Mouse (Mus musculus) adrenal gland, adult 10 weeks (tissue): Measurements from ENCODE around the gene Olfr527. TPM values are rescaled to one million over a fixed set of nuclear protein-coding genes. Genes with fewer than 3 reads are reported as not detected.

Experiments
- polyA plus RNA-seq: library from polyadenylated mRNA; stranded (reverse); fragments of 350-450 nt; fragmentation: Illumina TruSeq; extraction: RNeasy Lipid Tissue Mini Kit (QIAGEN cat#74804); gene quantifications from one replicate; pipeline ENCODE4 v1.2.3, GENCODE M21; 2014; ENCODE audit warnings: low read depth, low replicate concordance

The Olfr527 gene
- not detected for polyA plus RNA-seq

DNA sequence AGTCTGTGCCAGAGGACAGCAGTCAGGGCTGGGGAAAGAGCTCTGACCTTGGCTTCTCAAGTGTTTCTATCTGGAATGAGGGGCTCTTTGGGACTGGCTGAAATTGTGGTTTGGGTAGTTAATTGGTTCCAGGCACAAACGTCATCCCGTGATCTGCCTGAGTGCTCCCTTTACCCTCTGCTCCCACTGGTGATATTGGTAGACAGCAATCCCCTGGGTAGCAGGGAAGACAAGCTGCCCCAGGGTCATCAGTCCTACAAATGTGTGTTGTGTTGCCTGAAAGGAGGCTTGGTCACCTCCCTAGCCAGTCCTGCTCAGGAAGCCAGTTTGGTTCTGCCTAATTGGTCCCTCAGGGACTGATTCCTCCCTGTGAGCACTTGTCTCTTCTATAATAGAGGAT, at the start of gene Olfr527:
Gene Olfr527 (plus strand): TSS at position 301 of the 400 bp plus-strand sequence.

DNA sequence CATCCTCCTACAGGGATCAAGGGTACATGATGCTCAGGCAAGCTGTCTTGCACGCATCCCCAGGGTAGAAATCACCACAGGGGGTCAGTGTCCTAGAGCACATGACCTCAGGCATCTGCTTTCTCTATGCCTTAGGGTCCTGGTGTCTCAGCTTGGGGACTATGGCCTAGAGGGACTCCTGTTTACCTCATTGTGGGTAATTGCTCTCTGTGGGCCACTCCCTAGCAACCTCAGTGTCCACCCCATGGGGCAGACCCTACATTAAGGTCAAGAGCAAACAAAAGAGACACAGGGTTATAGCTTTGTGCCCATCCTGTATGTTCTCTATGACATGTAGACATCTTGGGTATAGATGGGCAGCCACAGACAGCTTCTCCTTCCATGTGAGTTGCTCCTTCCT, 13.3 kb upstream of the Olfr527 start, which contains the start of gene Olfr525:
Gene Olfr525 (plus strand): TSS at position 301 of the 400 bp plus-strand sequence.

DNA sequence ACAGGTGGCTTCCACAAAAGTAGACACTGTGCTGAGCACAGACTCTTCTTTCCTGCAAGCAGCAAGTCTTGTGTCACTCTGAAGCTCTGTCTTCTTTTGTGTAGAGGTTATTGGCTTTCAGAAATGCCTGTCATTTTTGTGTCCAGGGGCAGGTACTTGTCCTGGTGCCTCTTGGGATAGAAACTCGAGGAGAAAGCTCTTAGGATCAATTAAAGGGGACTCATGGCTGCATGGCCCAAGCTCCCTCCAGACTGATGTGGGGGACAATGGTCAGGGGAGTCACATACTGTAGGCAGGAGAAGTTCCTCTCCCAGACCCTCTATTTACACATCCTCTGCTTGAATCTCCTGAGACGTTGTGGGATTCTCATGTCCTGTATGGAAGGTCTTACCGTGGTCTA, 27.8 kb downstream of the Olfr527 start, which contains the start of gene Olfr60:
Gene Olfr60 (minus strand): TSS at position 101 of the 400 bp plus-strand sequence.

DNA sequence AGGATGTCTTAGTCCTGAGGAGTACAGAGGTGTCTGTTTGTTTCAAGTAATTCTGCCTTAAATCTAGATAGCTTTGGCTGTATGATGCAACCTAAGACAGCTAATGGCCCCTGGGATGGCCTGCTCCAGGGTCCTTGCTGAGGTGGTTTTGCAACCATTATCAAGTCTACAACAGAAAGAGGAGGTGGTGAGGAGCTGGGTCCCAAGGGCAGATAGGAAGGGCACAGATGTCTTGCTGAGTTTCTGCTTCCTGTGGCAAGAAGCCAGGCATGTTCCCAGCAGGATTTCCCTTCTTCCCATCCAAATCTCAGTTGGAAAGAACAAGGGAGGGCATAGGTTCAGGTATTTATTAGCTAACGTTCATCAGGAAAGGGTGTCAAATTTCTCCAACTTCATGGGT, 42.4 kb downstream of the Olfr527 start, which contains the start of gene Olfr530:
Gene Olfr530 (minus strand): TSS at position 101 of the 400 bp plus-strand sequence.

Other genes with a start within 250 kb of the Olfr527 start
- gene Prap1, start 240.6 kb upstream of the Olfr527 start, polyA plus RNA-seq = not detected
- gene Fuom, start 231.6 kb upstream of the Olfr527 start, polyA plus RNA-seq = 21.3 TPM
- 10.3 TPM for gene Paox, start 218.2 kb upstream of the Olfr527 start, polyA plus RNA-seq
- gene Echs1, start 217.5 kb upstream of the Olfr527 start, polyA plus RNA-seq = 264 TPM
- gene Mtg1, start 196.5 kb upstream of the Olfr527 start, polyA plus RNA-seq = 7.0 TPM
- 1.6 TPM for gene Sprn, start 179.1 kb upstream of the Olfr527 start, polyA plus RNA-seq
- not detected for gene Olfr522, start 169.3 kb upstream of the Olfr527 start, polyA plus RNA-seq
- not detected for gene Olfr523, start 160.8 kb upstream of the Olfr527 start, polyA plus RNA-seq
- not detected for gene Olfr524, start 128.1 kb upstream of the Olfr527 start, polyA plus RNA-seq
- gene Cd163l1, start 115.8 kb upstream of the Olfr527 start, polyA plus RNA-seq = not detected
- not detected for gene 5830411N06Rik, start 86.7 kb upstream of the Olfr527 start, polyA plus RNA-seq
- not detected for gene Olfr525, start 13.2 kb upstream of the Olfr527 start, polyA plus RNA-seq
- not detected for gene Olfr60, start 27.7 kb downstream of the Olfr527 start, polyA plus RNA-seq
- gene Olfr530, start 42.3 kb downstream of the Olfr527 start, polyA plus RNA-seq = not detected
- gene Olfr531, start 68.9 kb downstream of the Olfr527 start, polyA plus RNA-seq = not detected
- not detected for gene Olfr532, start 87.6 kb downstream of the Olfr527 start, polyA plus RNA-seq
- not detected for gene Olfr533, start 129.4 kb downstream of the Olfr527 start, polyA plus RNA-seq
- gene Olfr535, start 150.2 kb downstream of the Olfr527 start, polyA plus RNA-seq = not detected
- not detected for gene Olfr536, start 173.4 kb downstream of the Olfr527 start, polyA plus RNA-seq
- not detected for gene Olfr538, start 233.9 kb downstream of the Olfr527 start, polyA plus RNA-seq